Mouse (Mus musculus) heart, postnatal 0 days (tissue): ENCODE results near the gene Rnf43.

Experiments
- CTCF ChIP-seq: IDR thresholded peaks from 2 replicates; pipeline ENCODE4 v1.5.1; 2016; ENCODE audit warnings: antibody characterized with exemption, control low read depth, low read depth
- EP300 ChIP-seq: IDR thresholded peaks from 2 replicates; pipeline ENCODE4 v1.6.1; 2016; ENCODE audit warnings: antibody characterized with exemption, low read depth

- no peak for TF ChIP-seq EP300
- no peak for TF ChIP-seq CTCF
These were observed 3.3 kb upstream of the Rnf43 start for GRCm38 (mm10) chr11:87659216-87659615.
